In the genomic region with DNA sequence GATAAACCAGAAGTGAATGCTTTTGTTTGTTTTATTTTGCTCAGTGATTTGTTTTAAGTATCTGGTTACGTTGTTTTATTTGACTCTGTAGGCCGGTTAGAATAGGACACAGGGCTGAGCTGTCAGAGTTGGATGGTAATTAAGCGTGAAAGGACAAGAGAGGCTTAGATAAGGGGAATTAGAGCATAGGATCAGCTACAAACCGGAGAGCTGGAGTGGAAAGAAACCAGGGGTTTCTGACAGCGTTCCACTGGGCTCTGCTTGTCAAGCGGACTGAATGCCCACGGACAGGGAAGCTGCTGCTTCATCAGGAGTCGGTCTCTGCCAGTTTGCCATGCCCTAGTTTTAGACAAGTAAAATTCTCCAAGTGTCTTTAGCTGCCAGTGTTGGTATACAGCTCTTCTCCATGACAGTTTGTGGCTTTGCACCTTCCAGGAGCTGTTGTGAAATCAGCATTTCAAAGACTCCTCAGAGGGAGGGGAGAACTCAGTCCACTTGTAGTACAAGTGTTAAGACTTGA, we compare ENCODE assay signal across 11 mouse cellular contexts. TPM values are rescaled to one million over a fixed set of nuclear protein-coding genes. Genes with fewer than 3 reads are reported as not detected.
DNase-seq lines count a peak whose midpoint lies in the region; ATAC-seq lines count a peak whose summit lies in the region.
"Had no signal": no experiment of that assay in that cellular context is flagged by ENCODE, and none has a peak within 500 bp of the region (broad histone marks: within the 10 kb centered on the region; RNA-seq: fewer than 3 reads in every experiment).

No protein-coding gene starts in this region.

- no peaks in the 10 kb centered on the region for H3K27me3 ChIP-seq in heart, embryonic 12.5 days (replicated peaks)
- no peaks in the 10 kb centered on the region for H3K27me3 ChIP-seq in heart, embryonic 10.5 days (ENCODE audit: insufficient read depth, poor library complexity, severe bottlenecking)
- H3K27me3 ChIP-seq in midbrain, embryonic 13.5 days: peaks cover 21% of the 10 kb centered on the region

- H3K9me3 ChIP-seq in heart, embryonic 12.5 days (replicated peaks): no peaks in the 10 kb centered on the region
- H3K9me3 ChIP-seq in heart, embryonic 10.5 days: no peaks in the 10 kb centered on the region
- no peaks in the 10 kb centered on the region for H3K9me3 ChIP-seq in midbrain, embryonic 13.5 days

- H3K27ac ChIP-seq in heart, embryonic 12.5 days (ENCODE audit: poor library complexity, severe bottlenecking): no peak overlapping the region
- H3K27ac ChIP-seq in heart, embryonic 10.5 days: no peak overlapping the region
- H3K27ac ChIP-seq in midbrain, embryonic 13.5 days: peak overlapping the region; percentile 64
- H3K27ac ChIP-seq: left cerebral cortex, adult 2 months had no signal

- WGBS in heart, embryonic 12.5 days: 20% methylated on average over 8 of the region's 8 CpGs
- WGBS in heart, embryonic 10.5 days: 14% methylated on average over 8 of the region's 8 CpGs
- 6% methylated on average over 8 of the region's 8 CpGs for WGBS in midbrain, embryonic 13.5 days

- H3K4me3 ChIP-seq in heart, embryonic 12.5 days: no peak overlapping the region
- H3K4me3 ChIP-seq in heart, embryonic 10.5 days: no peak overlapping the region
- H3K4me3 ChIP-seq in midbrain, embryonic 13.5 days (replicated peaks): no peak overlapping the region
- H3K4me3 ChIP-seq: left cerebral cortex, adult 2 months had no signal

- H3K9ac ChIP-seq in heart, embryonic 12.5 days: no peak overlapping the region; the same call in 1 of the 2 replicates
- H3K9ac ChIP-seq in midbrain, embryonic 13.5 days (replicated peaks): peak overlapping the region; percentile 39; the same call in 1 of the 2 replicates

- ATAC-seq in heart, embryonic 12.5 days (ENCODE audit: insufficient number of reproducible peaks, low FRiP score): no peak
- 0 out of 2 replicates have a peak, but pooled peaks have one; percentile 55 for ATAC-seq in midbrain, embryonic 13.5 days

- H3K4me1 ChIP-seq in heart, embryonic 12.5 days (replicated peaks): 0 out of 2 replicates have a peak, but pooled peaks cover 7% of the 10 kb centered on the region
- H3K4me1 ChIP-seq in heart, embryonic 10.5 days: peaks cover 8% of the 10 kb centered on the region
- H3K4me1 ChIP-seq in midbrain, embryonic 13.5 days (replicated peaks): peaks cover 11% of the 10 kb centered on the region

- H3K36me3 ChIP-seq in heart, embryonic 12.5 days: peaks cover 14% of the 10 kb centered on the region
- peaks cover 13% of the 10 kb centered on the region for H3K36me3 ChIP-seq in heart, embryonic 10.5 days
- H3K36me3 ChIP-seq in midbrain, embryonic 13.5 days: peaks cover 16% of the 10 kb centered on the region

- no peak for DNase-seq in heart, embryonic 10.5 days (ENCODE audit: low spot score)
- DNase-seq in Muller cell, postnatal 12 days (ENCODE audit: inconsistent ontology term): peak; percentile 89
- DNase-seq in embryo, embryonic 9.5 days (ENCODE audit: extremely low spot score): peak; percentile 22
- DNase-seq in thymus, postnatal 4 days: no peak
- no peak for DNase-seq in adrenal gland, postnatal 4 days (ENCODE audit: low spot score in 2 of 2)
- DNase-seq in ovary, adult 18-20 months (ENCODE audit: low spot score): no peak
- DNase-seq: cerebellum, adult 18-20 months; kidney, adult 8-10 months had no signal

- H3K4me2 ChIP-seq in heart, embryonic 12.5 days: 0 out of 2 replicates have a peak overlapping the region, but pooled peaks have one; percentile 6
- peak overlapping the region; percentile 23; the same call in 1 of the 2 replicates for H3K4me2 ChIP-seq in midbrain, embryonic 13.5 days (replicated peaks)

RNA-seq across cellular contexts. Expression of a gene that starts 24.9 kb away (rescaled TPM):
- polyA plus RNA-seq in heart, embryonic 12.5 days (2016; fragmentation: Nextera tagmentation; extraction: Ambion mirVana): 44.4 and 47.1 TPM in 2 replicates
- 39.4 and 43.4 TPM in 2 replicates for polyA plus RNA-seq in heart, embryonic 10.5 days (2016; fragmentation: Nextera tagmentation; extraction: Ambion mirVana)
- 34.9 and 39.6 TPM in 2 replicates for polyA plus RNA-seq in midbrain, embryonic 13.5 days (2015; fragmentation: Nextera tagmentation; extraction: Ambion mirVana)
- total RNA-seq in adrenal gland, postnatal 4 days (2021): 10 to 100 TPM; 22.9 to 26.3 TPM

RNA-seq across cellular contexts. Expression of a gene that starts 24.9 kb away (rescaled TPM):
- polyA plus RNA-seq in heart, embryonic 12.5 days (2016; fragmentation: Nextera tagmentation; extraction: Ambion mirVana): 60.2 and 63.5 TPM in 2 replicates
- polyA plus RNA-seq in heart, embryonic 10.5 days (2016; fragmentation: Nextera tagmentation; extraction: Ambion mirVana): 81.7 and 86.6 TPM in 2 replicates
- 54.9 and 56.5 TPM in 2 replicates for polyA plus RNA-seq in midbrain, embryonic 13.5 days (2015; fragmentation: Nextera tagmentation; extraction: Ambion mirVana)
- total RNA-seq in adrenal gland, postnatal 4 days (2021): 10 to 100 TPM; 40.1 to 45.2 TPM

RNA-seq across cellular contexts. Expression of a gene that starts 28.7 kb away (rescaled TPM):
- polyA plus RNA-seq in heart, embryonic 12.5 days (2016; fragmentation: Nextera tagmentation; extraction: Ambion mirVana): not detected in 2 replicates
- not detected in 2 replicates for polyA plus RNA-seq in heart, embryonic 10.5 days (2016; fragmentation: Nextera tagmentation; extraction: Ambion mirVana)
- 0.13 TPM in 1 of 2 replicates, not detected in the other for polyA plus RNA-seq in midbrain, embryonic 13.5 days (2015; fragmentation: Nextera tagmentation; extraction: Ambion mirVana)
- total RNA-seq in adrenal gland, postnatal 4 days (2021): 1 to 10 TPM; 1.3 to 2.6 TPM
- total RNA-seq: left cerebral cortex, adult 2 months had no signal

RNA-seq across cellular contexts. Expression of a gene that starts 35.9 kb away (rescaled TPM):
- 38.0 and 39.5 TPM in 2 replicates for polyA plus RNA-seq in heart, embryonic 12.5 days (2016; fragmentation: Nextera tagmentation; extraction: Ambion mirVana)
- 43.3 and 45.4 TPM in 2 replicates for polyA plus RNA-seq in heart, embryonic 10.5 days (2016; fragmentation: Nextera tagmentation; extraction: Ambion mirVana)
- polyA plus RNA-seq in midbrain, embryonic 13.5 days (2015; fragmentation: Nextera tagmentation; extraction: Ambion mirVana): 52.8 and 53.9 TPM in 2 replicates
- total RNA-seq in adrenal gland, postnatal 4 days (2021): 10 to 100 TPM; 71.9 to 83.1 TPM

Comparison
In these comparisons a context has a peak if more than half of its experiments do, and no peak if none do; other contexts are left out.
1. DNase-seq: peak in Muller cell, postnatal 12 days (single experiment) and embryo, embryonic 9.5 days (single experiment); none in heart, embryonic 10.5 days (single experiment), thymus, postnatal 4 days (single experiment), adrenal gland, postnatal 4 days (0 of 2) and ovary, adult 18-20 months (single experiment).